Mouse (Mus musculus): ENCODE data around the gene Gm49027. TPM values are rescaled to one million over a fixed set of nuclear protein-coding genes. Genes with fewer than 3 reads are reported as not detected.
"Not testable (repeated sequence)": the region's sequence is repeated elsewhere in the genome, so short reads cannot be mapped to it uniquely, and the experiment has no call there.

The Gm49027 gene
- polyA plus RNA-seq, 1 experiment = 6.6 TPM

GRCm38 (mm10) chr5:123523692-123524392 is 1.4 kb downstream of the Gm49027 start, which contains the start of gene Diablo:
Diablo (minus strand) TSS chr5:123524176.
- peak; percentile 99 for DNase-seq
- peak within 1 kb of the TSS; percentile 74 for H3K4me3 ChIP-seq (ENCODE audit: control insufficient read depth, insufficient read depth, low read length)
- H3K27ac ChIP-seq (ENCODE audit: control insufficient read depth, insufficient read depth, low read length) = no peak within 1 kb of the TSS
- H3K27me3 ChIP-seq (ENCODE audit: control insufficient read depth, insufficient read depth, low read length) = no peaks in the 10 kb centered on the region
- TF ChIP-seq POLR2A (IDR thresholded peaks at IDR 0.05; ENCODE audit: control insufficient read depth, extremely low read depth, insufficient read depth, low read length, poor library complexity) = peak; percentile 95
- 0 out of 2 replicates have a peak, but pooled peaks have one; percentile 32 for TF ChIP-seq CTCF (IDR thresholded peaks at IDR 0.05; ENCODE audit: borderline replicate concordance, control insufficient read depth, extremely low read depth, insufficient read depth, low read length, poor library complexity)
- under 1% methylated on average over 82 of the region's 82 CpGs for WGBS
- no peaks in the 10 kb centered on the region; the same call in 1 of the 2 replicates for H3K36me3 ChIP-seq (ENCODE audit: control insufficient read depth, insufficient read depth, low read length)
- peaks cover 13% of the 10 kb centered on the region for H3K4me1 ChIP-seq (replicated peaks; ENCODE audit: control insufficient read depth, insufficient read depth, low read length)

- peaks cover 13% of the 10 kb centered on the region for H3K4me1 ChIP-seq (replicated peaks; ENCODE audit: control insufficient read depth, insufficient read depth, low read length)
- H3K4me3 ChIP-seq (ENCODE audit: control insufficient read depth, insufficient read depth, low read length) = no peak overlapping the region
- WGBS = 87% methylated on average over 1 of the region's 1 CpGs
- no peak overlapping the region for H3K27ac ChIP-seq (ENCODE audit: control insufficient read depth, insufficient read depth, low read length)
- no peak for TF ChIP-seq CTCF (IDR thresholded peaks at IDR 0.05; ENCODE audit: borderline replicate concordance, control insufficient read depth, extremely low read depth, insufficient read depth, low read length, poor library complexity)
- no peak for TF ChIP-seq POLR2A (IDR thresholded peaks at IDR 0.05; ENCODE audit: control insufficient read depth, extremely low read depth, insufficient read depth, low read length, poor library complexity)
- DNase-seq = no peak
- no peaks in the 10 kb centered on the region for H3K27me3 ChIP-seq (ENCODE audit: control insufficient read depth, insufficient read depth, low read length)
- peaks cover 13% of the 10 kb centered on the region for H3K36me3 ChIP-seq (ENCODE audit: control insufficient read depth, insufficient read depth, low read length)
Measured at GRCm38 (mm10) chr5:123522166-123522565, 3.1 kb downstream of the Gm49027 start.

GRCm38 (mm10) chr5:123521621-123522020 is 3.7 kb downstream of the Gm49027 start:
- peaks cover 13% of the 10 kb centered on the region for H3K4me1 ChIP-seq (replicated peaks; ENCODE audit: control insufficient read depth, insufficient read depth, low read length)
- WGBS = 100% methylated on average over 1 of the region's 1 CpGs
- H3K36me3 ChIP-seq (ENCODE audit: control insufficient read depth, insufficient read depth, low read length) = peaks cover 19% of the 10 kb centered on the region
- DNase-seq = no peak
- H3K4me3 ChIP-seq (ENCODE audit: control insufficient read depth, insufficient read depth, low read length) = no peak overlapping the region
- no peaks in the 10 kb centered on the region for H3K27me3 ChIP-seq (ENCODE audit: control insufficient read depth, insufficient read depth, low read length)
- H3K27ac ChIP-seq (ENCODE audit: control insufficient read depth, insufficient read depth, low read length) = no peak overlapping the region
- TF ChIP-seq POLR2A (IDR thresholded peaks at IDR 0.05; ENCODE audit: control insufficient read depth, extremely low read depth, insufficient read depth, low read length, poor library complexity) (no peak), CTCF (IDR thresholded peaks at IDR 0.05; ENCODE audit: borderline replicate concordance, control insufficient read depth, extremely low read depth, insufficient read depth, low read length, poor library complexity) (no peak)

- Histone ChIP-seq H3K4me3 (ENCODE audit: control insufficient read depth, insufficient read depth, low read length) (no peak overlapping the region), H3K36me3 (ENCODE audit: control insufficient read depth, insufficient read depth, low read length) (peaks cover 20% of the 10 kb centered on the region), H3K4me1 (replicated peaks; ENCODE audit: control insufficient read depth, insufficient read depth, low read length) (peaks cover 13% of the 10 kb centered on the region), H3K27me3 (ENCODE audit: control insufficient read depth, insufficient read depth, low read length) (no peaks in the 10 kb centered on the region), H3K27ac (ENCODE audit: control insufficient read depth, insufficient read depth, low read length) (no peak overlapping the region)
- WGBS = 94% methylated on average over 9 of the region's 9 CpGs
- TF ChIP-seq CTCF (IDR thresholded peaks at IDR 0.05; ENCODE audit: borderline replicate concordance, control insufficient read depth, extremely low read depth, insufficient read depth, low read length, poor library complexity) (no peak), POLR2A (IDR thresholded peaks at IDR 0.05; ENCODE audit: control insufficient read depth, extremely low read depth, insufficient read depth, low read length, poor library complexity) (no peak)
- DNase-seq = no peak
Measured at GRCm38 (mm10) chr5:123520666-123521065, 4.6 kb downstream of the Gm49027 start.

- peaks cover 20% of the 10 kb centered on the region for H3K36me3 ChIP-seq (ENCODE audit: control insufficient read depth, insufficient read depth, low read length)
- H3K27me3 ChIP-seq (ENCODE audit: control insufficient read depth, insufficient read depth, low read length) = no peaks in the 10 kb centered on the region; the same call in 1 of the 2 replicates
- H3K27ac ChIP-seq (ENCODE audit: control insufficient read depth, insufficient read depth, low read length) = no peak overlapping the region
- H3K4me3 ChIP-seq (ENCODE audit: control insufficient read depth, insufficient read depth, low read length) = no peak overlapping the region
- 97% methylated on average over 5 of the region's 5 CpGs for WGBS
- no peak for DNase-seq
- TF ChIP-seq CTCF (IDR thresholded peaks at IDR 0.05; ENCODE audit: borderline replicate concordance, control insufficient read depth, extremely low read depth, insufficient read depth, low read length, poor library complexity) (no peak), POLR2A (IDR thresholded peaks at IDR 0.05; ENCODE audit: control insufficient read depth, extremely low read depth, insufficient read depth, low read length, poor library complexity) (no peak)
- no peaks in the 10 kb centered on the region for H3K4me1 ChIP-seq (replicated peaks; ENCODE audit: control insufficient read depth, insufficient read depth, low read length)
Measured at GRCm38 (mm10) chr5:123514871-123515270, 10.4 kb downstream of the Gm49027 start.

- 99% methylated on average over 3 of the region's 3 CpGs for WGBS
- H3K27ac ChIP-seq (ENCODE audit: control insufficient read depth, insufficient read depth, low read length) = no peak overlapping the region
- H3K36me3 ChIP-seq (ENCODE audit: control insufficient read depth, insufficient read depth, low read length) = peaks cover 6% of the 10 kb centered on the region
- no peak for DNase-seq
- TF ChIP-seq CTCF (IDR thresholded peaks at IDR 0.05; ENCODE audit: borderline replicate concordance, control insufficient read depth, extremely low read depth, insufficient read depth, low read length, poor library complexity) (no peak), POLR2A (IDR thresholded peaks at IDR 0.05; ENCODE audit: control insufficient read depth, extremely low read depth, insufficient read depth, low read length, poor library complexity) (no peak)
- H3K4me3 ChIP-seq (ENCODE audit: control insufficient read depth, insufficient read depth, low read length) = no peak overlapping the region
- peaks cover 3% of the 10 kb centered on the region; the same call in 1 of the 2 replicates for H3K27me3 ChIP-seq (ENCODE audit: control insufficient read depth, insufficient read depth, low read length)
- H3K4me1 ChIP-seq (replicated peaks; ENCODE audit: control insufficient read depth, insufficient read depth, low read length) = peaks cover 14% of the 10 kb centered on the region
Measured at GRCm38 (mm10) chr5:123512102-123512501, 13.2 kb downstream of the Gm49027 start.

GRCm38 (mm10) chr5:123511426-123511825 is 13.9 kb downstream of the Gm49027 start:
- not testable (repeated sequence) for H3K36me3 ChIP-seq (ENCODE audit: control insufficient read depth, insufficient read depth, low read length); H3K27ac ChIP-seq (ENCODE audit: control insufficient read depth, insufficient read depth, low read length); H3K27me3 ChIP-seq (ENCODE audit: control insufficient read depth, insufficient read depth, low read length); H3K4me3 ChIP-seq (ENCODE audit: control insufficient read depth, insufficient read depth, low read length); DNase-seq
- H3K4me1 ChIP-seq (replicated peaks; ENCODE audit: control insufficient read depth, insufficient read depth, low read length) = peaks cover 14% of the 10 kb centered on the region
- WGBS = 93% methylated on average over 3 of the region's 3 CpGs

Data from thymus, adult 2 months (tissue).